Mouse (Mus musculus) T-helper 17 cell (primary cell): Measurements from ENCODE around the gene Runx2.

Source experiments
- in situ Hi-C, 2 experiments: fragments of 300-600 bp; cut with MboI, MseI; formaldehyde crosslinking; loops; 1 replicate in 1 of 2; 2 replicates in 1 of 2; pipeline ENCODE4 v1.15.1; 2025; ENCODE audit warnings: high pct_unique_total_duplicates in 2 of 2

Gene Runx2

DNA sequence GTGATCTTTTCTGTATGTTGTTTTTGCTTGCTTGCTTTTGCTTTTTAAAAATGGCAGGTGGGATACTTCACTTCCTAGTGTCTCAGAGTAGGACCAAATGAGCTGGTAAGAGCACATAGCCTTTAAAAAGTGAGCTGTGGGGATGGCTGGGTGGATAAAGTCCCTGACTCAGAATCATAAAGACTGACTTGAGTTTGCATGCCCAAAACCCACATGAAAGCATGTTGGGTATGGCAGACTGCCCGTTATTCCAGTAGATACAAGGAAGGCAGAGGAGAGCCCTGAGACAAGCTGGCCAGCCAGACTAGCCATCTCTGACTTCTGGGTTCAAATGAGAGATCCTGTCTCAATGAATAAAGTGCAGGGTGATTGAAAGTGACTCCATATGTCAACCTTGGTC, 214.7 kb downstream of the Runx2 start:
- in situ Hi-C loops: no loop called here

DNA sequence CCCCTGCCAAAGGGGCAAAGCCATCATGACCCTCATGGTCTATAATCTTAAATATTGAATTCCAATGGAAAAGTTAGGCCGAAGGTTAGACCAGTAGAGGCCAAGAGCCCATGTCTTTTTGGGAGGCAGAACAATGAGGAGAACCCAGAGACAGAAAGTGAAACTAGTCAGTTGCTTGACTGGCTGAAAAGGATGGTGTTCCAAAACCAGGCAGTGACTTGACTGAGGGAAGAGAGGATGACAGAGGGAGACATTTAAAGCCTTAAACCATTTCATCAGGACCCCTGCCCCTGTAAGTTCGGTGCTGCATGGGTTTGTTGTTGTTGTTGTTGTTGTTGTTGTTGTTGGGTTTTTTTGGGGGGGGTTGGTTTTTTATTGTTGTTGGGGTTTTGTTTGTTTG, 215.5 kb downstream of the Runx2 start:
- in situ Hi-C loops: no loop called here

DNA sequence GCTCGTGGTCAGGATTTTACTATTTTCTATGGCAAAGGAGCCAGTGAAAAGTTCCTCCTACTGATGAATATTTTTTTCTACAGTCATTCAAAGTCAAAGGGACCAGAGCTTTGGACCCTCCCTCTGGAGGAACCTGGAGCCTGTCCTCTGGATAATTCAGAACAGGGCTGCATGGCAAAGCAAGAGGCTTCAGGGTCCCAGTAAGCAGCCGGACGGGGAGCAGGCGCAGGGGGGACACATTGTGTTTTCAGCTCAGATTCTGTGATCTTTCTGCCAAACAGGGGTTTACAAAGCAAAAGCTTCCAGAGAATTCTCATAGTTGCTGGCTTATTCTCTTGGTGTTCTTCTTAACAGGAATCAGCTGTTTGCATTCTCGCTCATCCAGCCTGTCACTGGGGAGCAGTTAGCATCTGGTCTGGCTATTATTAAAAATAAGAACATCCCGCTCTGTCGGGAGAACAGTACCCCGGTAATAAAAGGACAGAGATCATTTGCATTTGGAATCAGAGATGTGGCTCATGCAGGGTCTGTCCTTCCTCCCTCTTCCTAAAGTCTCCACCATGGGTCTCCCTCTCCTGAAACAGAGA, 216.6 kb downstream of the Runx2 start:
- in situ Hi-C loops: no loop called here

DNA sequence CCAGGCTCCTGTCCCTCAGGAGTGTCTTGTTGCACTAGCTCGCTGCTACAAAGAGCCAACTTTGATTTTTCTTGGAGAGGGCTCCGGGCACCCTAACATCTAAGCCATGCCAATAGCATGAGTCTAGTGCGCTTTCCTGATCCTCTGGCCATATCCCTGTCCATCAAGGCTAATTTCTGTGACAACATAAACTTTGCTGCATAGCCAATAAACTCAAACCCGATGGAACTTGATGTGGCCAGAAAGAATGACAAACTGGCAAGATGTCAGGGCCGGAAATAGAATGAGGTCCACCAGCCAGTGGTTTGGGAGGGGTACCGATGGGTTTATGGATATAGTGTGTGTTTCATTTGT, 221.9 kb downstream of the Runx2 start:
- in situ Hi-C loops: no loop called here

DNA sequence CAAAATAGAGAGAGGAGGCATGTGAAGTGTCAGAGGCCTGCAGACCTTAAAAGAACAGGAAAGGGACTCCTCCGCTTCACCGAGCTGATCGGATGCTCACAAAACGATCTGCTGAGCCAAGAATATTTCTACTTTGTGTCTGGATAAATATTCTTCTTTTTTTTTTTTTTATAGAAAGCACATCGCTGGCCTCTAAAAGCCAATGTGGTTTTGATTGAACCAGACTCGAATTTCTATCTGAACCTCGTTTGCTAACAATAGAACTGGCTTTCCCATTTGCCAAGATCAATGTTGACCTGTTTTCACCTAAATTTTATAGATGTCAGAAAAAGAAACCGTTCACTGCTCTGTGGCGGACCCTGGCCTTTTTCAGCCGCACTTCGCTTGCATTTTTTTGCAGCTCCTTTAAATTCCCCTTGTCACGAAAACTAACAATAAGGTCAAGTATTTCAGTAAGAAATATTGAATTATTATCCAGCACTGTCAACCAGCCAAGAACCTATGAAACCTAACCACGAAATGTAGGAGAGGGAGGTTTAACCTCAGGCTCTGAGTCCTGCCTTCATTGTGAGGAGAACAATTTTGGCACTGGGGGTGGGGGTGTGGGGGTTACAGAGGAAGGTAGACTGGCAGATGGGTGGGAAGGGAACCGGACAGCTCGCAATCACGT, 222.4 kb downstream of the Runx2 start:
- in situ Hi-C loops: no loop called here

DNA sequence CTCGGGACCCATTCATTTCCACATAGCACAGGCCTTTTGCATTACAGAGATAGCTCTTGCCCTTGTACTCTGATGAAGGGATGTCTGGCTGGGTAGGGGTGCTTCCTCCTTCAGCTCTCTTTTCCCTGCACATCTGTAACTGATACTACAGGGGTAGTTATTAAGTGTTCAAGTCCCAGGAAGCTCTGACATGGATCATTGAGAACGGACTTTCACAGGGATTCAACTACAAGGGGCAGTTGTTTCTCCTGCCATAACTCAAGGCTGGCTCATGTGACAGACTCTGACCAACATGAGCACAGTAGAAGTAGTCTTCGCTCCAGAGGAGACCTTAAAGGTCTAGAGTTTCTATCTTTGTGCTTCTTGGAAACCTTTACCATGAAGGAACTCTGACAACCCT, 226.1 kb downstream of the Runx2 start:
- in situ Hi-C loops: no loop called here

DNA sequence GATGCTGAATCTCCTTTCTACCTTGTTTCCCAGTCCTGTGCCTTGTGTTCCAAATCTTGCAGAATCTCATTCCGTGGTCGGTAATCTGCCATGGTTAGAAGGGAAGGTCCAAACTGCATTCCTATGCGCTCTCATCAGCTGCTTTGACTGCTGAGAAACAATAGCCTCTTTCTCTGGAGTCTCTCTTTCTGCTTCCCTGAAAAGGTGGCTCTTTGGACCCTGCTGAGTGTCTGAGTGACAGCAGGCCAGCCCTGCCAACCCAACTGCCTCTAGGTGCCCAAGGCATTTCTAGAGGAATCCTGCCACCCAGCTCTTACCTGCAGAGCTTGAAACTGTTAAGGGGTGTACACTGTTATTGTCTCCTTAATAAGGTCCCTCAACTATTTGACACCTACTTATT, 226.6 kb downstream of the Runx2 start:
- in situ Hi-C loops: no loop called here

DNA sequence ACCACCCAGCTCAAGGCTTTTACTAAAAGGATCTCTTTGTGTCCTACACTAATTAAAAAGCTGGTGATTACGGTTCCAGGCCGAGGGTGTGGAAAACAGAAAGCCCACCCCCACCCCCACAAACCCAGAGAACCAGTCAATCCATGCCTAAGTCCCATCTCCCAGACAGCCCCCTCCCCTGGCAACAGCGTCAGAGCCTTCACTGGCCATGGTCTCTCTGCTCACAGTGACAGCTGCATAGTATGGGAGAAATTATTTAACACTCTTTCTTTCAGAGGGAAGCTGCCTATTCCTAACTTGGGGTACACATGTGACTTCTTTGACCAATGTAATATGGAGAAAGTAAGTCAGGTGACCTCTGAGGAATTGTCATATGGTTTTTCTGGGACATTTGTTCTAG, 228.4 kb downstream of the Runx2 start:
- in situ Hi-C loops: no loop called here

DNA sequence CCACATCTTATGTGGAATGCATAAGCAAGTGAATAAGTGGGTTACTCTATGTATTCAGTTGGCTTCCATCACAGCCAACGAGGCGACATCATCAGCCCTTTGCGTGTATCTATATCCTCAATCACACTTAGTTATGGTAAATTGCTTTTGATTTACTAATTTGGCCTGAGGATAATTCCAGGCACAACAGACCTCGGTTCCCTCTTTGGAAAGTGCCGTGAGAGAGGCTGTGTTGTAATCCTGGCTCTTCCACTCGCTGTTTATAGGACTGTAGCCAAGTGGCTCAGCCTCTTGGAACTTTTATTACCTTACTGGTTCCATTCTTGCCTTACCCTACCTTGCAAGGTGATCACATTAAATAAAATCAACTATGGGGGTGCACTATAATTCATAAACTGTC, 229.8 kb downstream of the Runx2 start:
- in situ Hi-C loops: no loop called here

DNA sequence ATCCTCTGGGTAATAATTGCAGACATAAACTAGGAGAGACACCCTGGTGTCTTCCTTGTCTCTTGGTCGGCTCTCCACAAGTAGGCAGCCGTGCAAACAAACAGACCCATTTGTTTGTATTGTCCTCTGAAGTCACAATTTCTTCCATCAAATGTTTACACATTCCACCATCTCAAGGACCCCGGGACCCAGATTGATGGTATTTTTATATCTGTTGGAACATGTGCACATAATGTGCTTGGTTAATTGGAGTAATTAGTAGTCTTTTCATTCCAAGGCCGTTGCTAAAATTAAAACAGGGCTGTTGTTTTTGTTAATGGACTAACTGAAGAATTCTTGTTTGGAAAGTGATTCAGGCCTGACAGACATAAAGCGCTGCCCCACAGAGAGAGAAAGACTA, 236.8 kb downstream of the Runx2 start:
- in situ Hi-C loops: no loop called here

DNA sequence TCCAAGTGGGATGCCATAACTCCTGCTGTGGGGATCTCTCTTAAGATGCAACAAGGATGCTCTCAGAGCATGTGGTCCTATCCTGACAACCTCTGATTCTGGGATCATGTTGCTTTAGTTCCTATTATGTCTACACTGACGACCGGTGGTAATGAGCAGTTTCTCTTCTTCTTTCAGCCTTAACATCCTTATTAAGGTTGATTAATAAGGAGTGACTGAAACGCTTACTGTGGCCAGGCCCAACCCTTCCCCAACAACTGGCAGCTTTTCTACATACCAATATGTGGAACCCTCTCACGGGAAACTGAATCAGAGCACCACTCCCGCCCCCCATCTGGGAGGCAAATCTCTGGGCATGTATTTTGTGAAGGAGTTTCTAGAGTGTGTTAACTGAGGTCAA, 243.7 kb downstream of the Runx2 start:
- in situ Hi-C loops: no loop called here

DNA sequence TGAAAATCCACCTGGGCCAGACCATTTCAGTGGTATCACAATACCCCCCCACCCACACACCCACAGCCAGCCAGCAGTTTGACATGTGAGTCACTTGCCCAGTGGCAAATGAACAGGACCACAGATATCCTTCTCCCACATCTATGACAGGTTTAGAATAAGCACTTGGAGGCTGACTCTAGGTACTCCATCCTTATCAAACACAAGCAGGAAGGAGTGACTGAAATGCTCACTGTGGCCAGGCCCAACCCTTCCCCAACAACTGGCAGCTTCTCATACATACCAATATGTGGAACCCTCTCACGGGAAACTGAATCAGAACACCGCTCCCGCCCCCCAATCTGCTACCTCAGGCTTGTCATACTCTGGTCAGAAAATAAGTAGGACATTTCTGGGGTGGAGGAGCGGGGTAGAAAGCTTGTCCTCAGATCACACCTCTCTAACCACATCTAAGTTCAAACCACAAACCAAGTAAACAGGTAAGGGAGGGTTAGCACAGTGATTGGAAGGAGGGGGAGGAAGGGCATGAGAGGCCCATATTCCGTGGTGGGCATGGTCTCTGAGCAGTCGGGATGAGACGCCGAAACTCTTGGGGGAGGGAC, 245.5 kb downstream of the Runx2 start:
- in situ Hi-C loops: no loop called here

DNA sequence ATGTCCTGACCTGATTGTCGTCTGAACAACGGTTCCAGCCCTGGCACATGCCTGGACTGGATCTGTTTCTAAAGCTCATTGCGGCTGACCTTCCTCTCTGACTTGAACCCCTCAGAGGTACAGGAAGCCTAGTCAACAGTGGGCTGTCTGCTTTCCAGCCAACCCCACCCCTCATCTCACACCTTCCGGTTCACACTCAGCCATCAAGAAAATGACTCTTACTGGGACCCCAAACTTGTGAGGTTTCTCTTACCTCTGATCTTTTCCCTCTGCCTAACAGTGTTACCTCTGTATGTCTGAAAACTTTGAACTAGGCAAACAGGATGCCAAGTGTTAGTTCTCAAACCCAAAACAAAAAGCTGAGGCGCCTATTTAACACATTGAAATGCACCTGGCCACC, 247.6 kb downstream of the Runx2 start:
- in situ Hi-C loops: no loop called here

DNA sequence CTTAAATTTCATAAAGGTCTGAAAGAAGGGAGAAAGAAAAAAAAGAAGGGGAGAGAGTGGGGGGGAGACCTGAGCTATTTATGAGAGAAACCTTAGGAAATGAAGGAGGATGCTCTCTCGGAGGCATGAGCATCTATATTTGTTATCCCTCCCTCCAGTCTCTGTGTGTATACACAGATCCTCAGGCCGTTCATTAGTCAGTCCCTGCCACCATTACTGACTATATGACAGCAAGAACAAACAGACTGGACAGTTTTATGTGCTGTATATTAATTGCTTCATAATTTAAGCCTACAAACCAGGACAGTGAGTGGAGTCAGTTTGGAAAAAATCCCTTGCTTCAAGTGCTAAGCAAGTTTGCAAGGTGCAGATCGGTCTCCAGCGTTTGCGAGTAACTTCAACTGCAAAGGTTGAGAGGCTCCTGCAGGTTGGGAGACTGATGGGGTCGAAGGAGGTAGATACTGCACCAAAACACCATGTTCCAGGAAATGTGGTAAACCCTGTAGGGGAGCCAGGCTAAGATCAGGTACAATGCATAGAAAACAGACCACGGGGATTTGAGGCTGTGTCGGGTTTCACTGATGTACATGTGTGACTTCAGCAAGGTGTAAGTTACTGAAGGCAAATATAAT, 248.6 kb downstream of the Runx2 start:
- in situ Hi-C loops: no loop called here

DNA sequence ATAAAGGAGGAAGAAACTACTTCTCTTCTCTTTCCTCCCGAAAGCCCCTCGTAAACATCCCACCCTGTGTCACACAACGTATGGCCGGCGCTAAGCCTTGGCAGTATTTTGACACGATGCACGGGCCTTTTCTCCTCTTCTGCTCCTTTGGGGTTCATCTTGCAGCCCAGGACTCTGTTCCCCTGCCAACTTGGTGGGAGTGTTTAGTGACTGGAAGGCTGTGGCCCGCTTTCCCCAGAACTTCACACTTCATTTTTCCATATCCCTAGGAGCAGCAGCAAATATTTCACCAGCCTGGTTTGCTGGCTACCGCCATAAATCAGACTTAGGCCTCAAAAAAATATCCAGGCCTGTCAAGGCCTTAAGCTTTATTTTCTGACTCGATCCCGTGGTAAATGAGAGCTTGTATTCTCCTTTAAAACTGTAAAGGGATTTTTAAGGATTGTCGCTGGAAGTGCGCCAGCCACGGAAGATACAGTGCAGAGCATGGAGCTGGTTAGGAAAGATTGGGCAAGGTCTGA, 249.2 kb downstream of the Runx2 start:
- in situ Hi-C loops: no loop called here

DNA sequence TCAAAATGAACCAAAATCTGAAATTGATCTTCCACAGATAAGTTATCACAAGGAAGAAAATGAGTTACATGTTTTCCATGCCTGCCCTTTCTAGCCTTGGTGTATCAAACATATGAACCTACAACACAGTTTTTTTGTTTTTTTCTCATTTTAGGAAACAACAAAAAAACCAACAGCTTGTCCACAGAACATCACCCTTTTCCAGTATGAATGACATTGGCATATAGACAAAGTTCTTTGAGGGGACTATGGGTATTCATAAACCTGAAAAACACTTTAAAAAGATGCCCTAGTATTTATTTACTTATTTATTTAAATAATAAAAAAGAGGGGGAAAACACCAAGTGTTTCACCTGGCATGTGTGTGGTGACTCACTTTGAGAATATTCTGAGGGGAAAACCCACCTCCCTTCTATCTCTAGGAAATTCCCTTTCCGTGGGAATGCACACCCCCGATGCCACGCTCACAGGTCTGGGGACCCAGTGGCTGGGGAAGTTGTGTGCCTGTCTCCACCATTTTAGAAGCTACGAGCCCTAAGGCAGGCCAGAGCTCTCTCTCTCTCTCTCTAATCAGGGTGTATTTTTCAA, 249.9 kb downstream of the Runx2 start:
- in situ Hi-C loops: no loop called here

DNA sequence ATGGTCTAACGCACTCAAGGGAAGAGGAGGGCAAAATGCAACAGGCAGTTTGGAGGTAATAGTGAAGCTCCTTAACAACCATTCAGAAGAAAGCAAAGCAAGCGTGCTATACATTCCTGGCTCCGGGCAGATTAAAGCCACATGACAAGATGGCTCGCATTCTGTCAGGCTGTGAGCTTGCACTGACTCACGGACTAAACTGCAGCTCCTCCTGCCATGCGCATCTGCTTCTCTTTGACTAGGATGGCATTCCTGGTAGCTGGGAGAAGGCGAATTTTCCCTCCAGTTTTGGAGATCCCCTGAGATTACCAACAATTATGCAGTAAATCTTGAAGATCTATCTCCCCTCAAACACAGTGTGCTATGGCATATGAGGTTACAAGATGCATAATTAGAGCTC, 254.6 kb downstream of the Runx2 start:
- in situ Hi-C loops: no loop called here

DNA sequence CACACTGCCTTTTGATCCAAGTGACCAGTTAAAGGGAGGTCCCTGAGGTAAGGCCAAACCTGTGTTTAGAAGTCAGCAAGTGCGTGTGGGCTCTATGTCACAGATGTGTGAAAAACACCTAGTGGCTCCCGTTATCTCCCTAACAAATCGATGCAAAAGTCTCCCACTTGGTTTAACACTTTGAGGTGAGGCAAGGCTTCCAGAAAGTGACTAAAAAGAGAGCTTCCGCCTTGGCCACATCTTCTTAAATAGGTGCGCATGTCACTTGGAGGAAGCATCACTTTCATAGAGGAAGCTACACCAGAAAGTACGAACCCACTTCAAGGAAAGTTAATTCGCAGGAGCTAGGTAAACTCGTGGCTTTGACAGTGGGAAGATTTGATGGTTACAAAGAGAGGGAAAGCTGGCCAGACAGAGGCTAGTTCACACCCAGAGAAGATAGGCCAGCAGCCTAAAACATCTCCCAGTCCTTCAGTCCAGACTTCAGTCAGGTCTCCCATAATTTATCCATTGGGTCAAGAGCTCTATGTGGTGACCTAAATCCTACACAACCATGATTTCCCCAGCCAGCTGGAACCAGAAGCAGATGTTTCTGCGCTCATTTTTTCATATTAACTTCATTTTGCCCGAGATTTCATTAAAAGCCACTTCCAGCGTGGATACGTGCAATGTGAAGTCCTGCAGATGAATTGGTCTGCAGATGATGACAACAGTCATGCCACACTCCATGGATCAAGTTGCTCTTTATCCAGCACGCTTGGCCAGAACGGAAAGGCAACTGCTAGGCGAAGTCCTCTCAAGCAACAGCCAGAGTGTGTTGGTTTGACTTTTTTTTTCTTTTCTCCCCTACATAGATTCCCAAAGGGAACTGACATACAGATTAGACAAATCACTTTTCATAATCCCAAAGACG, 257.1 kb downstream of the Runx2 start:
- in situ Hi-C loops: no loop called here

DNA sequence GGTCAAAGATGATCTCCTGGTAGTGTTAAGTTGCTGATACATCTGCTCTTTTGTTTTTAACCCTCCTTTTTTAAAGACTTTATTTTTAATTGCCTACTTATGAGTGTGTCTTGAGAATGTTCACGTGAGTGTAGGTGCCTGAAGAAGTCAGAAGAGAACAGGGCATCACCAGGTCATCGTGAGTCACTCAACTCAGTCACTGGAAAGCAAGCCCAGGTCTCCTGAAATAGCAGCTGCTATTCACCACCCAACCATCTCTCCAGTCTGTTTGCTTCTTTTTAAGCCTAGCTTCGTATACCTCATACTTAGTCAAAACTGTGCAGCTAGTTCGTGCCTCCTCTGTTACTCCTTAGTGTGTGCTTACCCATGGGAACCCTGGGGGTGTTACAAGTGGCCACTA, 259.7 kb downstream of the Runx2 start:
- in situ Hi-C loops: no loop called here

DNA sequence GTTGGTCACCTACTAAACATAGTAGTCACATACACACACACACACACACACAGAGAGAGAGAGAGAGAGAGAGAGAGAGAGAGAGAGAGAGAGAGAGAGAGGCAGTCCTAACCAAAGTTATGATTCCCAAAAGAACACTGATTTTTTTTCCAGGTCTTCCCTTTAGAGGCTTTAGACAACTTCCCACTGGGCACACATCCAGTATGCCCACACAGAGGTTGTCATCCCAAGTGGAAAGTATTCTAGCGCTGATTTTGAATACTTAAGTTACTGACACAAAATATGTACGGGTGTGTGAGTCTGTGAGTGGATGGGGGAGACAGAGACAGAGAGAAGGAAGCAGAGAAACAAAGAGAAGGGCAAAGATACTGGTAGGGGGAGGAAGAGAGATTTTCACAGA, 265.0 kb downstream of the Runx2 start:
- in situ Hi-C loops: loop anchor here in 1 of 2 experiments (25.0 kb wide), 1 partner anchor 1312 kb away; no protein-coding TSS in a partner anchor

DNA sequence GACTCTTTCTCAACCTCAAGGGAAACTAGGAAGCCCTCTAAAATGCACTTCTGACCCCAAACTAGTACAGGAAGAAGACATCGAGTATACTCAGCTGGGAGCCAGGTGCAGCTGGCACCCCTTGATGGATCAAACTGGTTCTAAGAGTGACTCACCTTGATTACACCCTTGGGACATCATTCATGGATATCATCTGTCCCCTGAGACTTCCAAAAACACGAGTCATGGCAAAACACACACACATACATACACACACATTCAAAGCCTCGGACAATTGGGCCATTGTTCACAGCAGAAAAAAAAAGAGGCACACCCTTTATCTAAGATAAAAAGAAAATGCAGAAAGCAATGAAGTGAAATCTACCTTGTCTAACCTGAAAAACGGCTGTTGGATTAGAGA, 266.7 kb downstream of the Runx2 start:
- in situ Hi-C loops: loop anchor here in 1 of 2 experiments (25.0 kb wide), 1 partner anchor 1311 kb away; no protein-coding TSS in a partner anchor
